Mouse (Mus musculus) spleen, adult 2 months (tissue): Measurements from ENCODE around the gene Arhgef33.

Source experiments
- CTCF ChIP-seq: fragments of 200-500 bp; IDR thresholded peaks from 2 replicates; pipeline ENCODE4 v1.5.1; 2011; ENCODE audit warnings: mild to moderate bottlenecking, inconsistent platforms; ENCODE audit not compliant: insufficient read depth, insufficient read length, insufficient replicate concordance; ENCODE audit errors: extremely low read depth
- POLR2A ChIP-seq: fragments of 200-500 bp; IDR thresholded peaks from 2 replicates; pipeline ENCODE4 v1.6.1; 2011; ENCODE audit warnings: low read depth, low read length, inconsistent platforms

- no peak for TF ChIP-seq CTCF
- TF ChIP-seq POLR2A = no peak
These were observed 40.0 kb downstream of the Arhgef33 start for GRCm38 (mm10) chr17:80347234-80347633.
